Mouse (Mus musculus): ENCODE measurements around the gene Il20. TPM values are rescaled to one million over a fixed set of nuclear protein-coding genes. Genes with fewer than 3 reads are reported as not detected.

The Il20 gene
- polyA plus RNA-seq, 1 experiment from 2014 or later: not detected

GRCm38 (mm10) chr1:130857456-130857855, 53.8 kb downstream of the Il20 start:
- Histone ChIP-seq H3K36me3 (no peaks in the 10 kb centered on the region), H3K4me3 (replicated peaks) (no peak overlapping the region), H3K4me2 (no peak overlapping the region), H3K9me3 (replicated peaks) (no peaks in the 10 kb centered on the region), H3K9ac (no peak overlapping the region), H3K27me3 (no peaks in the 10 kb centered on the region), H3K4me1 (no peaks in the 10 kb centered on the region; the same call in 1 of the 2 replicates), H3K27ac (no peak overlapping the region)
- 65% methylated on average over 4 of the region's 4 CpGs for WGBS
- no peak for ATAC-seq (replicated peaks; ENCODE audit: low FRiP score)

Other genes with a start within 250 kb of the Il20 start
- gene C4bp, start 249.8 kb downstream of the Il20 start, polyA plus RNA-seq (2015; fragmentation: Nextera tagmentation; extraction: Ambion mirVana): 0.64 and 1.5 TPM in 2 replicates
- gene Gm29427, start 195.7 kb downstream of the Il20 start, polyA plus RNA-seq (2015; fragmentation: Nextera tagmentation; extraction: Ambion mirVana): not detected in 2 replicates
- gene Yod1, start 194.1 kb downstream of the Il20 start, polyA plus RNA-seq (2015; fragmentation: Nextera tagmentation; extraction: Ambion mirVana): 11.5 TPM in 2 replicates
- gene Pfkfb2, start 182.2 kb downstream of the Il20 start, polyA plus RNA-seq (2015; fragmentation: Nextera tagmentation; extraction: Ambion mirVana): 8.0 and 8.2 TPM in 2 replicates
- 10.7 and 11.6 TPM in 2 replicates for gene AA986860, start 179.5 kb downstream of the Il20 start, polyA plus RNA-seq (2015; fragmentation: Nextera tagmentation; extraction: Ambion mirVana)
- not detected in 2 replicates for gene Fcamr, start 110.5 kb downstream of the Il20 start, polyA plus RNA-seq (2015; fragmentation: Nextera tagmentation; extraction: Ambion mirVana)
- 0.05 TPM in 1 of 2 replicates, not detected in the other for gene Pigr, start 84.8 kb downstream of the Il20 start, polyA plus RNA-seq (2015; fragmentation: Nextera tagmentation; extraction: Ambion mirVana)
- 0.47 TPM in 1 of 2 replicates, not detected in the other for gene Fcmr, start 45.8 kb downstream of the Il20 start, polyA plus RNA-seq (2015; fragmentation: Nextera tagmentation; extraction: Ambion mirVana)
- gene Il24, start 24.0 kb downstream of the Il20 start, polyA plus RNA-seq (2015; fragmentation: Nextera tagmentation; extraction: Ambion mirVana): 0.13 TPM in 1 of 2 replicates, not detected in the other
- gene Il19, start 28.7 kb upstream of the Il20 start, polyA plus RNA-seq (2015; fragmentation: Nextera tagmentation; extraction: Ambion mirVana): 0.18 TPM in 1 of 2 replicates, not detected in the other
- gene Il10, start 108.4 kb upstream of the Il20 start, polyA plus RNA-seq (2015; fragmentation: Nextera tagmentation; extraction: Ambion mirVana): not detected in 2 replicates
- 44.7 and 49.3 TPM in 2 replicates for gene Mapkapk2, start 186.4 kb upstream of the Il20 start, polyA plus RNA-seq (2015; fragmentation: Nextera tagmentation; extraction: Ambion mirVana)
- 5.2 and 6.8 TPM in 2 replicates for gene Dyrk3, start 226.9 kb upstream of the Il20 start, polyA plus RNA-seq (2015; fragmentation: Nextera tagmentation; extraction: Ambion mirVana)
- gene Eif2d, start 241.7 kb upstream of the Il20 start, polyA plus RNA-seq (2015; fragmentation: Nextera tagmentation; extraction: Ambion mirVana): 61.4 and 68.2 TPM in 2 replicates